Mouse (Mus musculus): ENCODE data around the gene E130116L18Rik.
"Not testable (repeated sequence)": the region's sequence is repeated elsewhere in the genome, so short reads cannot be mapped to it uniquely, and the experiment has no call there.

The E130116L18Rik gene

DNA sequence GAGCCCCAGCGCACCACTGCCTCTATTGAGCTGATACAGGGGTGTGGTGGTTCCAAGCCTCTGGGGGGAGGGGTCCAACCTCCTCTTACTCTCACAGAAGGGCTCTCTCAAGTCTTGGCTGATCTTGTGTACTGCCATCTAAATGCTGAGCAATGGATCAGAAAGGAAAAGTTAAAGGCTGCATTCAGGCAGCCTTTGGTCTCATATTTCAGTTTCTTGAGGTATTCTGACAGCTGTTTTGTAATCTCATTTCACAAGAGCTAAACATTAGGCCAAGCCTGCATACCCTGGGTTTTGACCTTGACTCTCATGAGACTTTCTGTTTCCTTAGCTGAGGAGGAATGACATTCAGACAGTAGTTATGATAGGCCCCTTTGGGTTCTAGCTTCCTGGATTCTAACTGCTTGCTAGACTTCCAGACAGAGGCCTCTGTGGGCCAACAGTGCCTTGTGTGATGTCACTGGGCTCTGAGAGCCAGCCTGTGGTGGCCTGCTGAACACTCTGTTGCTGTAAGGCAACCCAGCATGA, 41.9 kb downstream of the E130116L18Rik start, which contains the start of gene Galntl5:
Galntl5 (plus strand) TSS at position 457 of the 528 bp plus-strand sequence.
- DNase-seq (ENCODE audit: low spot score) = peak; percentile 29

DNA sequence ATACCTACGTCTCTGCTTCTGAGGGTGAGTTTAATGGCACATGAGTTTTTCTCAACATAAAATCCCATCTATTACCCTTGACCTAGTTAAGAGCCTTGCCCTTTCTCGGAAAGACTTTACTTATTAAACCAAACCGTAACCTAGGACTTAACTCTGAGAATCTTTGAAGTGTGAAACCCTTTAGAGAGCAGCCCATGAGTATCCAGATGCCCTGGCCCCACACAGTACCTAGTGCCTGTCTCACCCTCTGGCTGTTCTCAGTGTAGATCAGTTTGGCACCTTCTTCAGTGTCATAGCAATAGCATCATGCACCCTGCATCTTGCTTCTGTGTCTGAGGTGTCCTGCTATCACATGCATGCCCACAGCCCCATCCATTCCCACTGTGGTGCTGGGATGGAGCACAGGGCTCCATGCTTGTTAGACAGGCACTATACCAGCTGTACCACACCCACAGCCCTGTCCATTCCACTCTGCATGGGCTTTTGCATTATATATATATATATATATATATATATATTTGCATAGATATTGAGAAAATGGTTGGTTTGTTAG, 42.9 kb downstream of the E130116L18Rik start:
- no peak for DNase-seq (ENCODE audit: low spot score)

DNA sequence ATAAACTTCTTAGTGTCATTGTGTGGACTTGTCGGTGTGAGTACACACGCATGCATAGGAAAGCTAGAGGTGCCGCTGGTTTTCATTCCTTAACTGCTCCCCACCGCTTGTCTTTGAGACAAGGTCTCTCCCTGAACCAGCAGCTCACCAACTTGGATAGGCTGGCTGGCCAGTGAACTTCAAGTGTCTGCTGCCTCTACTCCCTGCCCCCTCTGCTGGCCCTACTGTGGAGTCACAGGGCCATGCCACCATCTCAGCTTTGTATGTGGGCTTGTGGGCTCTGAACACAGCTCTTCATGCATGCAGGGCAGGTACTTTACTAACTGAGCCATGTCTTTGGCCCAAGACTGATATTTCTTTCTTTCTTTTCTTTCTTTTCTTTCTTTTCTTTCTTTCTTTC, 43.7 kb downstream of the E130116L18Rik start:
- no peak for DNase-seq (ENCODE audit: low spot score)

DNA sequence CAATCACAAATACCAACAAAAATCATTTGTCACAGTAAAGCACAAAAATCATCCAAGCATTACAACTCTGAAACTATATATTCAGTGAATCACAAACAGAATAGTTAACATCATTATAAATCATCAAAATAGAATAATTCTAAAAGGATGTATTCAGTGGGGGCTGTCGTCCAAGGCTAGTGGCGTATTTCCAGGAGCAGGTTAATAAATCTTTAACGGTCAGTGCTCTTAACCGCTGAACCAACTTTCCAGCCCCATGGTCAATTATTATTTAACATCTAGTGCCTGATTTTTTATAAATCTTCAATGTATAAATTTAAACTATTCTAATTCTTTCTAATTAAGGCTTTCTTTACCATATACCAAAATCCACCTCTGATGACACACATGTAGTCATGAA, 44.4 kb downstream of the E130116L18Rik start:
- DNase-seq (ENCODE audit: low spot score) = not testable (repeated sequence)

DNA sequence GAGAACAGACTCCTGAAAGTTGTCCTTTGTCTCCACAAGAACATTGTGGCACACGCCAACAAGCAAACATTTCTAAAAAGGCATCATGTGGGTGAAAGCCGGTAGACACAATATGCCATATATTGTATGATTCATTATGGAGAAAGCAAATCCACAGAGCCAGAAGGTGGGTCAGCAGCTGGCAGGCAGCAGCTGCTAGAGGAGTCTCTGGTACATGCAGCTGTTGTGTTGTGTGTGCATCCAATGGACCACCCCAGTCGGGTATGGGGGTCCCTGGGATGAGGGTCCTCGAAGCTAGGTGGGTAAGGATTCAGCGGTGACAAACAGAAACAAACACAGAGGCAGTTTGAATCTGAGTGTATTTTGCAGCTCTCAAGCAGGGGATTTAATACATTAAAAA, 45.0 kb downstream of the E130116L18Rik start:
- not testable (repeated sequence) for DNase-seq (ENCODE audit: low spot score)

All from lung, postnatal 25 days (tissue).